Mouse (Mus musculus) liver, adult 2 months (tissue): ENCODE measurements around the gene Exoc3l4. TPM values are rescaled to one million over a fixed set of nuclear protein-coding genes. Genes with fewer than 3 reads are reported as not detected.

Source experiments
- DNase-seq: peaks from one replicate; pipeline ENCODE4 v3.0.0-alpha.2; 2011; ENCODE audit warnings: low read depth, low spot score; ENCODE audit errors: extremely low read depth
- H3K27ac ChIP-seq: fragments of 200-500 bp; replicated peaks from 2 replicates; pipeline ENCODE4 v1.5.1; 2012; ENCODE audit warnings: low read depth, mild to moderate bottlenecking, control low read depth, inconsistent platforms, low read length; ENCODE audit not compliant: insufficient read depth
- H3K27me3 ChIP-seq: fragments of 200-500 bp; 2 replicates; pipeline ENCODE4 v1.6.1; 2012; ENCODE audit warnings: mild to moderate bottlenecking, moderate library complexity, low read length, inconsistent platforms; ENCODE audit not compliant: control insufficient read depth, insufficient read depth
- H3K36me3 ChIP-seq: fragments of 200-500 bp; 2 replicates; pipeline ENCODE4 v1.6.1; 2012; ENCODE audit warnings: low read length, inconsistent platforms; ENCODE audit not compliant: control insufficient read depth, insufficient read depth
- H3K4me1 ChIP-seq: fragments of 200-500 bp; 2 replicates; pipeline ENCODE4 v1.6.1; 2011; ENCODE audit warnings: low read length; ENCODE audit not compliant: control insufficient read depth, insufficient read depth
- H3K4me3 ChIP-seq: fragments of 200-500 bp; 2 replicates; pipeline ENCODE4 v1.5.1; 2011; ENCODE audit warnings: low read depth, mild to moderate bottlenecking, control low read depth, low read length, moderate library complexity; ENCODE audit not compliant: insufficient read depth
- H3K79me2 ChIP-seq: fragments of 200-500 bp; 2 replicates; pipeline ENCODE4 v1.6.1; 2012; ENCODE audit warnings: inconsistent platforms, mild to moderate bottlenecking, low read length, moderate library complexity; ENCODE audit not compliant: control insufficient read depth, insufficient read depth
- H3K9ac ChIP-seq: fragments of 200-500 bp; 2 replicates; pipeline ENCODE4 v1.6.1; 2012; ENCODE audit warnings: low read depth, mild to moderate bottlenecking, control low read depth, inconsistent platforms, low read length
- CTCF ChIP-seq: fragments of 200-500 bp; IDR thresholded peaks from 2 replicates; pipeline ENCODE4 v1.5.1; 2011; ENCODE audit warnings: low read depth, low read length, control low read depth
- POLR2A ChIP-seq: fragments of 200-500 bp; IDR thresholded peaks from 2 replicates; pipeline ENCODE4 v1.6.1; 2011; ENCODE audit warnings: low read length, control low read depth; ENCODE audit not compliant: insufficient read depth; ENCODE audit errors: extremely low read depth
- WGBS: fragments of 180-500 bp; shearing (Covaris S2); methylation state at CpG from one replicate; pipeline ENCODE4 v1.1.7; 2018; 5-methylcytosine and 5-hydroxymethylcytosine counted together
- polyA plus RNA-seq: library from polyadenylated mRNA; depleted of rRNA; stranded (reverse); fragments of >200 nt; gene quantifications from 2 replicates; pipeline ENCODE4 v1.2.3, GENCODE M21; 2012
- total RNA-seq: library from RNA; depleted of rRNA; stranded (reverse); fragments of >200 nt; gene quantifications from 2 replicates; pipeline ENCODE4 v1.2.3, GENCODE M21; 2014

Exoc3l4 gene
- total and polyA plus RNA-seq, 2 experiments = 1.0 to 3.4 TPM

DNA sequence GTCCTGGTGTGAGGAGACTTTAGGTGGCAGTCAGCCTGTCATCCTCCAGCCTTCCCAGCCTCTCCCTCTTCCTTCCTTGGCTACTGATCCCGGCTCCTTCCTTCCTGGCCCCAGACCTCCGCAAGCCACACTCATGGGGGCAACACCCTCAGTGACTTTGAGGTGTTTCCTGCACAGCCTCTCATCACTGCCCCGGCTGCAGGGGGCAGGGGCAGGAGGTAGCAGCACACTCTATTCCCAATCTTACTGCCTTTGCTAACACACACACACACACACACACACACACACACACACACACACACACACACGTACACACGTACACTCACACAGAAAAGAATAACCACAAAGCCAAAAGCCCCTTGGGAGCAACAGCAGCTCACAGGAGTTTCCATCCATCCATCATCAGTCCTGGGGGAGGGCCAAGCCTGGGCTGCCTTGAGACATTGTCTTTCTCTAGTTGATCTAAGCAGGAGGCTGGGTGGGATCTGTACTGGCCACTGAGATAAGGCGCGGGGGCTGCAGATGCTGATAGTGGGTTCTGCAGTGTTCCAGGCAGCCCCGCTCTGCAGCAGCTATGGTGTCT is 18.0 kb downstream of the Exoc3l4 start:
- TF ChIP-seq POLR2A (no peak), CTCF (no peak)
- Histone ChIP-seq H3K9ac (no peak overlapping the region), H3K27ac (0 out of 2 replicates have a peak overlapping the region, but pooled peaks have one; percentile 8), H3K36me3 (no peaks in the 10 kb centered on the region), H3K79me2 (no peaks in the 10 kb centered on the region), H3K4me3 (no peak overlapping the region), H3K27me3 (no peaks in the 10 kb centered on the region), H3K4me1 (peaks cover 26% of the 10 kb centered on the region)
- 45% methylated on average over 8 of the region's 8 CpGs for WGBS
- DNase-seq = no peak

DNA sequence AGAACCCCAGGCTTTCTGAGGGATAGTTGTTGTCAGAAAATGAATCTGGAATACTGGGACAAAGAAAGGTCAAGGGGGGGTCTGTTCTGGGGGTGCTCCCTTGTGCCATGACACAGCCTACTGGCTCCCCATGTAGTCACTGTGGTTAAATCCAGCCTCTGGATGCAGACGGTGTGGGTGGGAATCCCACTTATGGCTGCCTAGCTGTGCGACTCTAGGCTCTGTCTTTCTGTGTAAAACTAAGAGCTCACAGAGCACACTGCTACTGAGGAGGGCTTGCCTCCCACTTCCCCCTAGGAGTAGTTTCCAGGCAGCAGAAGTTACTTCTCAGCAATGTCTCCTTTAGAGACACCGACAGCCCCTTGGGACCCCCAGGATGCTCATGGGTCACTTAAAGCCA is 19.4 kb downstream of the Exoc3l4 start:
- no peaks in the 10 kb centered on the region for H3K27me3 ChIP-seq
- H3K4me1 ChIP-seq = peaks cover 27% of the 10 kb centered on the region
- H3K27ac ChIP-seq = peak overlapping the region; percentile 22; the same call in 1 of the 2 replicates
- no peaks in the 10 kb centered on the region for H3K36me3 ChIP-seq
- no peak for DNase-seq
- H3K4me3 ChIP-seq = no peak overlapping the region
- H3K79me2 ChIP-seq = no peaks in the 10 kb centered on the region
- TF ChIP-seq CTCF (no peak), POLR2A (no peak)
- no peak overlapping the region for H3K9ac ChIP-seq
- 96% methylated on average over 3 of the region's 3 CpGs for WGBS

DNA sequence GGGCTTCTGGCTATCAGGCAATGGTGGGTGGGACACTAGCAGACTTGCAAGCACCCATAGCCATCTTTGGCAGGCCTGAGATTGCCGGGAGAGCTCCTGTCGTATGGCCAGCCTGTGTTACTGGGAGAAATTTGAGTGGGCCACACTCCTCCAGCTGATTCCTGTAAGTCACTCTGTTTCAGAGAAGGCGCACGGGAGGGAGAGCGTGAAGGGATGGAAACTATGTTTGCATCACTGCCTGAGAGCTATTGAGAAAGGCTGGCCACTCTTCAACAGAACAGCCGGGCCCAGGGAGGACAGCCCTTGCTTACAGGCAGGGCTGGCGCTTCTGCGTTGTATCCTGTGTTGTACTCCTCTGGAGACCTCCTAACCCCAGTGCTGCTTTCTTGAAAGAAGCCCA is 19.8 kb downstream of the Exoc3l4 start:
- H3K4me1 ChIP-seq = peaks cover 31% of the 10 kb centered on the region
- no peak overlapping the region for H3K9ac ChIP-seq
- no peaks in the 10 kb centered on the region for H3K36me3 ChIP-seq
- WGBS = 70% methylated on average over 8 of the region's 8 CpGs
- H3K27me3 ChIP-seq = no peaks in the 10 kb centered on the region
- no peak overlapping the region for H3K4me3 ChIP-seq
- no peak for DNase-seq
- TF ChIP-seq POLR2A (no peak), CTCF (no peak)
- H3K27ac ChIP-seq = peak overlapping the region; percentile 22; the same call in 1 of the 2 replicates
- H3K79me2 ChIP-seq = no peaks in the 10 kb centered on the region

DNA sequence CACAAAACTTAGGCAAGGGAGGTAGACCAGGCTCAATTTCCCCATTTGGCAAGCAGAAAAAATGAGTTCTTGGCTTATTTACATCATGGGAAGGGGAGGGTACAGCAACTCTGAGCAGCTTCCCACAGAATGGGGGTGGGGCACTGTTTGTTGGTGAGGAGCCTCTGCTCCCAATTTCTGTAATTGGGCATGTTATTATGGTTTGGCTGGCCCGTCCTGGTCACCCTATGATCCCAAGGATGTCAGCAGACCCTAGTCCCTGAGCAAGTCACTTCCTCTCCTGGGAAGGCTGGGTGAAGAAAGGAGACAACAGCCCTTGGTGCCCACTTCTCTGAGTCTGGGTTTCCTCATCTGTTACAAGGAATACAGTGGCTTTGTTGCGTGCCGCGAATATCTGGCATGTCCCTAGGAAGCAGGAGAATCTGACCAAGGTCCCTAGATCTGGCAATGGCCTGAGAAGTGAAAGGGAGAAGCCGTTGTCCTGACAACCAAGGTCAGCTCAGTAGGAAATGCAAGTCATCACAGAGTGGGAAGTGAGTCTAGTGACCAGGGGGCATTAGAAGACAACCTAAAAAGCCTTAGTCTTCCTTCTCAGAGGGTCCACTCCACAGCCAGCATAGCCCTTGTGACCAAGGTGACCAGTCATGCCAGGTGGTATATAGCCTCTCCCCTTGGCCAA is 20.5 kb downstream of the Exoc3l4 start:
- H3K4me3 ChIP-seq = no peak overlapping the region
- H3K27ac ChIP-seq = peak overlapping the region; percentile 51
- H3K79me2 ChIP-seq = no peaks in the 10 kb centered on the region
- no peak overlapping the region for H3K9ac ChIP-seq
- no peaks in the 10 kb centered on the region for H3K27me3 ChIP-seq
- peak; percentile 72 for DNase-seq
- TF ChIP-seq CTCF = no peak
- no peak for TF ChIP-seq POLR2A
- 14% methylated on average over 5 of the region's 5 CpGs for WGBS
- no peaks in the 10 kb centered on the region for H3K36me3 ChIP-seq
- H3K4me1 ChIP-seq = peaks cover 38% of the 10 kb centered on the region

DNA sequence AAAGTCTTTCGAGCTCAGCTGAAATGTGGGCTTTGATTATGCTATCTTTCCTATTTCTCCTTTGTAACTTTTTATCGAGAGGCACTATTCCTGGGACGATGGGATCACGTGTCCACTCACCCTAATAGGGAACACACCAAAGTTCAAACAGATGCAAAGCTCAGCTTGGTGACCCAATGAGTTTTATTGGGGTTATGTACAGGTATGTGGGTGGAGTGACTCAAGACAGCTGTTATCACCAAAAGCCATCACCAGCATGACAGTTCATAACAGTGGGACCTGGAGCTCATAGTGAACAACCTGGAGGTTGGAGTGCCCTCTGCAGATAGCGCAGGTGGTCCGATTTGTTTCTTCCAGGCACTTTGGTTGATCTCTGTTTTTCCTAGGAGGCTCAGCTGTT is 22.0 kb downstream of the Exoc3l4 start:
- H3K9ac ChIP-seq = no peak overlapping the region
- no peak overlapping the region for H3K27ac ChIP-seq
- H3K27me3 ChIP-seq = no peaks in the 10 kb centered on the region
- TF ChIP-seq POLR2A = no peak
- no peak for TF ChIP-seq CTCF
- H3K4me1 ChIP-seq = peaks cover 44% of the 10 kb centered on the region
- H3K4me3 ChIP-seq = no peak overlapping the region
- H3K36me3 ChIP-seq = no peaks in the 10 kb centered on the region
- H3K79me2 ChIP-seq = no peaks in the 10 kb centered on the region
- DNase-seq = peak; percentile 66
- 49% methylated on average over 6 of the region's 6 CpGs for WGBS

DNA sequence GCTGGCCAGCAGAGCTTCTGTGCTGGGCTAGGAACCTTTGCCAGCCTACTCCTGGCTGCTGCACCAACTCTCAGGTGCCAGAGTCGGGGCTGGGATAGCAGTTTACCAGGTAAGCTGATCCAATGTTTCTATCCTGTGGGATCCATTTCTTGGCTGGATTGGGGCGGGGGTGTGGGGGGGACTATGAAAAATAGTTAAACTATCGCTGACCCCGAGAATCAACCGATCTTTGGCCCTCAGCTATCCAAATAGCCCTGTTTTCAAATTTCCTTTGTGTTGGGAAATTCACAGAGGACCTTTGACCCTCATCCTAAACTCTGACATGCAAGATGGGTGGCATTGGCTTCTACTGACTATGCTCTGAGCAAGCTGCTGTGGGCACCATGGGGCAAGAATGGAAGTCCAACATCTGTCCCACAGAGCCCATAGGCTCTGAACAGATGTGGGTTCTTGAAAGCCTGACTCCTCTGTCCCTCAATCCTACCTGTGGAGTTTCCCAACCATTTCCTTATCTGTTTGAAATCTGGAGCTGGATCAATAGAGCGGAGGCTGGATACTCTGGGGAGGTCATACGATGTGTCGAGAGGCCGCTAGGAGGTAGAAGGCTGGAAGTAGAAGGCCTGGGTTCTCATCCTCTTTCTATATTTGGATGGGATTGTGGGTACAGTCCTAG is 24.0 kb downstream of the Exoc3l4 start:
- Histone ChIP-seq H3K27ac (peak overlapping the region; percentile 92), H3K4me3 (no peak overlapping the region), H3K79me2 (no peaks in the 10 kb centered on the region), H3K4me1 (peaks cover 38% of the 10 kb centered on the region), H3K36me3 (no peaks in the 10 kb centered on the region), H3K27me3 (no peaks in the 10 kb centered on the region), H3K9ac (no peak overlapping the region)
- 24% methylated on average over 9 of the region's 9 CpGs for WGBS
- TF ChIP-seq CTCF (no peak), POLR2A (no peak)
- peak; percentile 99 for DNase-seq
